Mouse (Mus musculus) liver, adult 2 months (tissue): ENCODE data around the gene Med16. TPM values are rescaled to one million over a fixed set of nuclear protein-coding genes. Genes with fewer than 3 reads are reported as not detected.

Experiments used
- DNase-seq: peaks from one replicate; pipeline ENCODE4 v3.0.0-alpha.2; 2011; ENCODE audit warnings: low read depth, low spot score; ENCODE audit errors: extremely low read depth
- H3K27ac ChIP-seq: fragments of 200-500 bp; replicated peaks from 2 replicates; pipeline ENCODE4 v1.5.1; 2012; ENCODE audit warnings: low read depth, mild to moderate bottlenecking, control low read depth, inconsistent platforms, low read length; ENCODE audit not compliant: insufficient read depth
- H3K27me3 ChIP-seq: fragments of 200-500 bp; 2 replicates; pipeline ENCODE4 v1.6.1; 2012; ENCODE audit warnings: mild to moderate bottlenecking, moderate library complexity, low read length, inconsistent platforms; ENCODE audit not compliant: control insufficient read depth, insufficient read depth
- H3K36me3 ChIP-seq: fragments of 200-500 bp; 2 replicates; pipeline ENCODE4 v1.6.1; 2012; ENCODE audit warnings: low read length, inconsistent platforms; ENCODE audit not compliant: control insufficient read depth, insufficient read depth
- H3K4me1 ChIP-seq: fragments of 200-500 bp; 2 replicates; pipeline ENCODE4 v1.6.1; 2011; ENCODE audit warnings: low read length; ENCODE audit not compliant: control insufficient read depth, insufficient read depth
- H3K4me3 ChIP-seq: fragments of 200-500 bp; 2 replicates; pipeline ENCODE4 v1.5.1; 2011; ENCODE audit warnings: low read depth, mild to moderate bottlenecking, control low read depth, low read length, moderate library complexity; ENCODE audit not compliant: insufficient read depth
- H3K79me2 ChIP-seq: fragments of 200-500 bp; 2 replicates; pipeline ENCODE4 v1.6.1; 2012; ENCODE audit warnings: inconsistent platforms, mild to moderate bottlenecking, low read length, moderate library complexity; ENCODE audit not compliant: control insufficient read depth, insufficient read depth
- H3K9ac ChIP-seq: fragments of 200-500 bp; 2 replicates; pipeline ENCODE4 v1.6.1; 2012; ENCODE audit warnings: low read depth, mild to moderate bottlenecking, control low read depth, inconsistent platforms, low read length
- CTCF ChIP-seq: fragments of 200-500 bp; IDR thresholded peaks from 2 replicates; pipeline ENCODE4 v1.5.1; 2011; ENCODE audit warnings: low read depth, low read length, control low read depth
- POLR2A ChIP-seq: fragments of 200-500 bp; IDR thresholded peaks from 2 replicates; pipeline ENCODE4 v1.6.1; 2011; ENCODE audit warnings: low read length, control low read depth; ENCODE audit not compliant: insufficient read depth; ENCODE audit errors: extremely low read depth
- WGBS: fragments of 180-500 bp; shearing (Covaris S2); methylation state at CpG from one replicate; pipeline ENCODE4 v1.1.7; 2018; 5-methylcytosine and 5-hydroxymethylcytosine counted together
- polyA plus RNA-seq: library from polyadenylated mRNA; depleted of rRNA; stranded (reverse); fragments of >200 nt; gene quantifications from 2 replicates; pipeline ENCODE4 v1.2.3, GENCODE M21; 2012; rRNA removed
- total RNA-seq: library from RNA; depleted of rRNA; stranded (reverse); fragments of >200 nt; gene quantifications from 2 replicates; pipeline ENCODE4 v1.2.3, GENCODE M21; 2014; rRNA removed

Med16 gene
- total RNA-seq (5.9 and 8.2 TPM in 2 replicates), polyA plus RNA-seq (29.9 and 30.6 TPM in 2 replicates)

DNA sequence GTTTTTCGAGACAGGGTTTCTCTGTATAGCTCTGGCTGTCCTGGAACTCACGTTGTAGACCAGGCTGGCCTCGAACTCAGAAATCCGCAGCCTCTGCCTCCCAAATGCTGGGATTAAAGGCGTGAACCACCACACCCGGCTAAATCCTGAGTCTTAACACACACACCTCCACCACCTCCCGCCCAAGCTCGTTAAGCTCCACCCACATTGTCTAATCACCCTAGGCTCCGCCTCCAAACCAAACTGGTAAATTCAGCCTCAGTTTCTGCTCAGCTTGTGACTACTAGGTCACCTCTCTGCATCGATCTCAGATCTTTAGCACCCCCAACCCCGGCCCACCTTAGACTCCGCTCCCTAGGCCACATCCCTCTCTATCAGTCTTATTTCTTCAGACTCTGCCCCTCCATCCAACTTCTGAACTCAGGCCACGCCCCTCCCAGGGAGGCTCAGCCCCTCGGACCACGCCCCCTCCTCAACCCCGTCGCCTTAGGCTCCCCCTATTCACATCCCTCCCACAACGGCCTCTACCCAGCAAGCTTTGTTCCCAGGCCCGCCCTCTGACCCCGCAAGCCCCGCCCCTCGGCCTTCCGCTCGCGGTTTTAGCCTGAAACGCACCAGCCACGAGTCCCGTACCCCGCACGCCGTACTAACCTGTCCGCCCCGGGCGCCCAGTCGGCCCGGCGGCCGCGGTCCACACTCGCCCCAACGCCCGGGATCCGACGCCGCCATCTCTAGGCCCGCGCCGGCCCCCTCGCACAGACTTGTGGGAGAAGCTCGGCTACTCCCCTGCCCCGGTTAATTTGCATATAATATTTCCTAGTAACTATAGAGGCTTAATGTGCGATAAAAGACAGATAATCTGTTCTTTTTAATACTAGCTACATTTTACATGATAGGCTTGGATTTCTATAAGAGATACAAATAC, at the start of gene Med16:
Gene Med16, minus strand, starts transcription at position 757 of the 925 bp plus-strand sequence.
- Histone ChIP-seq H3K79me2 (no peaks in the 10 kb centered on the region), H3K4me3 (peak within 1 kb of the TSS; percentile 92), H3K27me3 (no peaks in the 10 kb centered on the region), H3K36me3 (no peaks in the 10 kb centered on the region), H3K4me1 (no peaks in the 10 kb centered on the region), H3K9ac (peak within 1 kb of the TSS; percentile 98), H3K27ac (peak within 1 kb of the TSS; percentile 98)
- 2% methylated on average over 51 of the region's 52 CpGs for WGBS
- TF ChIP-seq POLR2A (0 out of 2 replicates have a peak, but pooled peaks have one; percentile 30), CTCF (no peak)
- peak; percentile 89 for DNase-seq

GRCm38 (mm10) chr10:79958140-79958816, 49.6 kb upstream of the Med16 start:
- peak; percentile 90 for DNase-seq

GRCm38 (mm10) chr10:79956643-79957154, 48.0 kb upstream of the Med16 start:
- no peak for DNase-seq
- H3K79me2 ChIP-seq = peaks cover 9% of the 10 kb centered on the region; the same call in 1 of the 2 replicates
- H3K36me3 ChIP-seq = no peaks in the 10 kb centered on the region
- H3K27me3 ChIP-seq = no peaks in the 10 kb centered on the region
- no peak overlapping the region for H3K9ac ChIP-seq
- 76% methylated on average over 4 of the region's 4 CpGs for WGBS
- H3K4me1 ChIP-seq = peaks cover 6% of the 10 kb centered on the region; the same call in 1 of the 2 replicates
- TF ChIP-seq POLR2A (no peak), CTCF (no peak)
- no peak overlapping the region for H3K27ac ChIP-seq
- no peak overlapping the region for H3K4me3 ChIP-seq

More at GRCm38 (mm10) chr10:79958140-79958816, 49.6 kb upstream of the Med16 start:
- Histone ChIP-seq H3K36me3 (no peaks in the 10 kb centered on the region; the same call in 1 of the 2 replicates), H3K79me2 (peaks cover 9% of the 10 kb centered on the region; the same call in 1 of the 2 replicates), H3K4me3 (no peak overlapping the region; the same call in 1 of the 2 replicates), H3K4me1 (peaks cover 6% of the 10 kb centered on the region; the same call in 1 of the 2 replicates), H3K9ac (no peak overlapping the region), H3K27ac (no peak overlapping the region; the same call in 1 of the 2 replicates), H3K27me3 (no peaks in the 10 kb centered on the region)
- WGBS = 5% methylated on average over 21 of the region's 21 CpGs
- TF ChIP-seq CTCF (peak; percentile 99), POLR2A (no peak)

DNA sequence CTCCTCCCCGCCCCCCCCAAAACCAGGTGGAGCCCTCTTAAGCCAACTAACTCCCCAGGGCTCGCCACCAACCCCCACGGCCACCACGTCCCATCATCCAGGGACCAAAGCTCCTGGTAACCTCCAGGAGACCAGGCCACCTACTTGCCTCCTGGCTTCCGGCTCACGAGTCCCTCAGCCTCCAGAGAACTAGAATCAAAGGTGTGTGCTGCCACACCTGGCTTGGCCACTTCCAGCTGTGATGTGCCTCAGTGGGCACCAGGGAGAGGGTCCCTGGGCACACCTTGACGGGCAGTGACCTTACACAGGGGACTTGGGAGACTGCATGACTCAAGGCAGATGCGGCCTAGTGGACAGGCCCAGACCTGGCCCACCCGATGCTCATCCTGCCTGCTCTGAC, 47.0 kb upstream of the Med16 start:
- 91% methylated on average over 9 of the region's 9 CpGs for WGBS
- no peak overlapping the region for H3K4me3 ChIP-seq
- H3K4me1 ChIP-seq = peaks cover 3% of the 10 kb centered on the region; the same call in 1 of the 2 replicates
- no peaks in the 10 kb centered on the region for H3K36me3 ChIP-seq
- no peak for DNase-seq
- TF ChIP-seq POLR2A (no peak), CTCF (no peak)
- no peak overlapping the region for H3K27ac ChIP-seq
- H3K9ac ChIP-seq = no peak overlapping the region
- H3K27me3 ChIP-seq = no peaks in the 10 kb centered on the region
- H3K79me2 ChIP-seq = peaks cover 4% of the 10 kb centered on the region; the same call in 1 of the 2 replicates

GRCm38 (mm10) chr10:79953946-79954345, 45.2 kb upstream of the Med16 start:
- Histone ChIP-seq H3K27me3 (no peaks in the 10 kb centered on the region), H3K4me1 (peaks cover 2% of the 10 kb centered on the region; the same call in 1 of the 2 replicates), H3K9ac (no peak overlapping the region), H3K79me2 (no peaks in the 10 kb centered on the region), H3K36me3 (no peaks in the 10 kb centered on the region), H3K4me3 (no peak overlapping the region), H3K27ac (no peak overlapping the region)
- no peak for DNase-seq
- TF ChIP-seq CTCF (peak; percentile 83), POLR2A (no peak)
- 81% methylated on average over 6 of the region's 6 CpGs for WGBS
